Mouse (Mus musculus) gastrocnemius, adult 2 months (tissue): ENCODE measurements at regions not wholly inside any gene's neighbourhood (a gene's known extent, or its start where the extent isn't known, plus 50 kb on each side); places are given as distances from the start of the nearest gene placed in this dataset.

ENCODE experiments used
- DNase-seq: peaks from one replicate; pipeline ENCODE4 v3.0.0; 2022
- H3K27ac ChIP-seq: fragments of 200-600 bp; 2 replicates; pipeline ENCODE4 v1.8.1; 2022; ENCODE audit warnings: mild to moderate bottlenecking
- H3K4me3 ChIP-seq: fragments of 200-600 bp; 2 replicates; pipeline ENCODE4 v1.8.1; 2022; ENCODE audit warnings: mild to moderate bottlenecking, moderate library complexity
- CTCF ChIP-seq: fragments of 200-600 bp; IDR thresholded peaks from 2 replicates; pipeline ENCODE4 v1.8.1; 2022; ENCODE audit warnings: antibody characterized with exemption, mild to moderate bottlenecking, moderate library complexity
- intact Hi-C: fragments of 180-260 bp; cut with DNase I; formaldehyde crosslinking; loops from one replicate; pipeline ENCODE4 v1.15.1; 2025

DNA sequence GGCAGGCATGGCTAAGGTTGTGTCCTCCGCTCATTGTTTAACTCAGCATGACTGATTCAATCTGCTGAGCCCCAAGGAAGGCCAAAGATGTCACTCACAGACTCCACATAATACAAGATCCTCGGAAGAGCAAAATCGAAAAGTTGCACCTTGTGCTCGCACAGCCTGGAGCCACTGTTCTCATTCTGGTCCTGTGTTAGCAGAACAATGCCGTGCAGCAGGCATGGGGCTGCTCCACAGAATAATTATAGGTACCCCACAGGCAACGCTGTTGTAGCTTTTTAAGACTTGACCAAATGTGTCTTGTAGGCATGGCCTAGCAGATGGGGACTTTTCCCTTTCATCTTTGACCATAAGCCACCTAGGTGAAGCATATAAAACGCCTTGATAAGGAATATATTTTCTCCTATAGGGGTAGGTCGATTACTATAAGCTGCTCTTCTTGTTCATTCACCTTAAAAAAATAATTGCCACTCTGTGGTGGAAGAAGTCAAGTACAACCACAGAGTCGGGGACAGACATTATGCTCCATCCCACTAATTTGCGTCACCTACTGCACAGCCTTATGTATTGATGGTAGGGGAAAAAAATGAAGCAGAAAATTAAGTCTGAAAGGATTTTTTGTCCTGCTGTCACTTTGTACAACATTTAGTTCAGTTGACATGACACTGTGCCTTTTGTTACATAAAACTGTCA is 529.8 kb upstream of the Itga1 start:
- DNase-seq: no peak
- no peak overlapping the region for H3K4me3 ChIP-seq
- TF ChIP-seq CTCF: no peak
- no peak overlapping the region for H3K27ac ChIP-seq
- intact Hi-C loops: no loop called here

GRCm38 (mm10) chr13:115630603-115631002 is 528.8 kb upstream of the Itga1 start:
- intact Hi-C loops: no loop called here
- no peak overlapping the region for H3K27ac ChIP-seq
- TF ChIP-seq CTCF: no peak
- H3K4me3 ChIP-seq: no peak overlapping the region
- no peak for DNase-seq

DNA sequence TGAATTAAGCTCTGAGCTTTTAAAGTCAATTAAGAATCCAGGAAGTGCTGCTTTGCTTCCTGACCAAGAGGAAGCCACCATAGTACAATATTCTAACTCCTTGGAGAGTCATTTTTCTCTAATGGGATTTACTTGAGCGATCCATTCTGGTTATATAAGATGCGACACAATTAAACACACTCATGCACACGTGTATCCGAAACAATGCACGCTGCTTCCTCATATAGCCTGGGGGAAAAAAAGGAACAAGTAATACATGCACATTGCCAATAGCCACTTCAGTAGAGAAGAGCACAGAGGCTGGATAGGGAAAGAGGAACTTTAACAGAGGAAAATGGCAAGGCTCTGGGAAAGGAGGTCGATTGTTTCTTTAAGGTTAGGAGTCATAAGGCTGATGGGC is 511.4 kb upstream of the Itga1 start:
- Histone ChIP-seq H3K4me3 (no peak overlapping the region), H3K27ac (no peak overlapping the region)
- DNase-seq: no peak
- intact Hi-C loops: no loop called here
- TF ChIP-seq CTCF: no peak

GRCm38 (mm10) chr13:115606441-115606840 is 504.7 kb upstream of the Itga1 start:
- DNase-seq: no peak
- TF ChIP-seq CTCF: no peak
- Histone ChIP-seq H3K4me3 (no peak overlapping the region), H3K27ac (no peak overlapping the region)
- intact Hi-C loops: no loop called here

- TF ChIP-seq CTCF: no peak
- intact Hi-C loops: no loop called here
- DNase-seq: no peak
- H3K27ac ChIP-seq: no peak overlapping the region
- no peak overlapping the region for H3K4me3 ChIP-seq
Measured at GRCm38 (mm10) chr13:115595126-115595671, 493.4 kb upstream of the Itga1 start.

DNA sequence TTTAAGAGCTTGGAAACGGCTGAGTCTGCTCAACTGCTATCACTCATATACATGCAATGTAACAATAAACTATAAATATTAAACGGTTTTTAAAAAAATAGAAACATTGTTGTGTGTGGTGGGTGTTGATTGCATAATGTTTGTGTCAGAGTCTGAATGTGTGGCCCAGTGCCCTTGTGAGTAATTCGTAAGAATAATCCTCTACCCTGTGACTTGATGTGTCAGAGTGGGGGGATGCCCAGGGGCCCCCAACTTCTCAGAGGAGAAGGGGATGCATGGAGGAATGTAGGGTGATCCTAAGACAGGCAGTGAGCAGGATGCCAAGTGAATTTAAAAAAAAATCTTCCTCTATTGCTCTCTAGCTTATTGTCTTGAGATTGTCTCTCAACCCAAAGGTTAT is 474.2 kb upstream of the Itga1 start:
- TF ChIP-seq CTCF: no peak
- no peak overlapping the region for H3K4me3 ChIP-seq
- H3K27ac ChIP-seq: no peak overlapping the region
- DNase-seq: no peak
- intact Hi-C loops: no loop called here

- TF ChIP-seq CTCF: no peak
- no peak for DNase-seq
- no peak overlapping the region for H3K27ac ChIP-seq
- intact Hi-C loops: no loop called here
- no peak overlapping the region for H3K4me3 ChIP-seq
Measured at GRCm38 (mm10) chr13:115575052-115575891, 473.5 kb upstream of the Itga1 start.

- no peak for DNase-seq
- intact Hi-C loops: no loop called here
- no peak for TF ChIP-seq CTCF
Measured at GRCm38 (mm10) chr13:115541167-115541566, 439.4 kb upstream of the Itga1 start.

GRCm38 (mm10) chr13:115535900-115536299 is 434.1 kb upstream of the Itga1 start:
- TF ChIP-seq CTCF: no peak
- intact Hi-C loops: no loop called here
- Histone ChIP-seq H3K4me3 (no peak overlapping the region), H3K27ac (no peak overlapping the region)
- no peak for DNase-seq

More at GRCm38 (mm10) chr13:115541167-115541566, 439.4 kb upstream of the Itga1 start:
- no peak overlapping the region for H3K4me3 ChIP-seq
- no peak overlapping the region for H3K27ac ChIP-seq

DNA sequence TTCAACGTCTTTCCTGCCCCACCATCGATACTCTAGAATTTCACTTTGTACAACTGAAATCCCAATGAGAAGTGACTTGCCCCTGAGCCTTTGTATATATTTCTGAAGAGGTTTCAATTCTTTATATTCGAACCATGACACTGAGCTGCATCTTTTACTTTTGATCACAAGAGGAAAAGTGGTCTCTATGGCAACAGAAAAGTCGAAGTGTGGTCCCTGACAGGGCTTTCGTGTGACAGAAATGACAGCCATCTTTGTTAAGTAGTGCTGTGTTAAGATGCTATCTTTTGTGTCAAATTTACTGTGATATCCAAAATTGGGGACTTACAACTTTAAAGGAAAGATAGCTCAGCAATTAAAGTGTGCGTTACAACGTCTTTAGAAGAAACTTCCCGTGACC is 412.1 kb upstream of the Itga1 start:
- Histone ChIP-seq H3K4me3 (no peak overlapping the region), H3K27ac (no peak overlapping the region)
- TF ChIP-seq CTCF: no peak
- intact Hi-C loops: no loop called here
- no peak for DNase-seq

GRCm38 (mm10) chr13:115512214-115512613 is 410.4 kb upstream of the Itga1 start:
- H3K27ac ChIP-seq: no peak overlapping the region
- TF ChIP-seq CTCF: no peak
- intact Hi-C loops: no loop called here
- DNase-seq: no peak
- no peak overlapping the region for H3K4me3 ChIP-seq

DNA sequence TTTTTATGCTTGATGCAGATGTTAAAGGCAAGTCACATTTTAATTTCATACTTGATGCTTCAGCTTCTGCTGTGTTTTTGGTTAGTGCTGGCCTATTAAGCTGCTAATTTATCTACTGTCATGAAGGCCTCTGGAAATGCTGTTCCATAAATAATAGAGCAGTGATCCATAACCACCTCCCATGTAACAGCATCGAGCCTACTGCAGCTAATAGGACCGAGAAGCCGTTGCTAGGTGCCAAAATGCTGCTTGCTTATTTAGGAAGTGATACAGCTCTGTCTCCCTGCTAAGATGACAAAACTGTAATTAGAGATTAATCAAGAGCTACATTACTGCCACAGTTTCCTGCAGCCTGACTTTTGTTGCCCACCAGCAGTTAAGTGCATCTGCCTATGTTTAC is 406.9 kb upstream of the Itga1 start:
- Histone ChIP-seq H3K4me3 (no peak overlapping the region), H3K27ac (no peak overlapping the region)
- intact Hi-C loops: no loop called here
- TF ChIP-seq CTCF: no peak
- no peak for DNase-seq

- Histone ChIP-seq H3K27ac (no peak overlapping the region), H3K4me3 (no peak overlapping the region)
- TF ChIP-seq CTCF: no peak
- no peak for DNase-seq
- intact Hi-C loops: no loop called here
Measured at GRCm38 (mm10) chr13:115494399-115494798, 392.6 kb upstream of the Itga1 start.

DNA sequence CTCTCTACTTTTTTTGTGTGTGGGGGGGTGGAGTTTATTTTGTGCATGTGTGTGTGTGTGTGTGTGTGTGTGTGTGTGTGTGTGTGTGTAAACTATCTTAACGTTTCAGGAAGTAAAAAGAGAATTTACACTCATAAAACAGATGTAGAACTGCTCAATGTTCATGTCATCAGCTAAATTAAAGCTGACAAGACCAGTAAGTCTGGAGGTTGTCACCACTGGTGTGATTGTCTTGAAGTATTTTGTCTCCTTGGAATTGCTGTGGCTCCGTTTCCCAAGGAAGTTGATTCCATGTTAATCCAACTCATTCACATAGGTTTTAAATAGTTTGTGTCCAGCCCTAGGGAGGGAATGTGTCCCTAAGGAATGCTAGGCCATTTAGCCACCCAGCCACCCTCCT is 374.1 kb upstream of the Itga1 start:
- Histone ChIP-seq H3K4me3 (no peak overlapping the region), H3K27ac (no peak overlapping the region)
- DNase-seq: no peak
- intact Hi-C loops: no loop called here
- no peak for TF ChIP-seq CTCF
